Mouse (Mus musculus) E14TG2a.4 (cell line): ENCODE results near the gene Foxo3.
A peak's percentile ranks its signal among the peaks of the same experiment; 100 is the strongest.

Experiments
- H3K27me3 ChIP-seq: 2 replicates; pipeline ENCODE4 v1.6.1; 2014; ENCODE audit warnings: low read length, control low read depth; ENCODE audit not compliant: insufficient read depth
- H3K36me3 ChIP-seq: 2 replicates; pipeline ENCODE4 v1.6.1; 2014; ENCODE audit warnings: low read length, control low read depth; ENCODE audit not compliant: insufficient read depth
- H3K4me1 ChIP-seq: replicated peaks from 2 replicates; pipeline ENCODE4 v1.6.1; 2014; ENCODE audit warnings: low read depth, low read length, control low read depth
- H3K4me3 ChIP-seq: replicated peaks from 2 replicates; pipeline ENCODE4 v1.5.1; 2014; ENCODE audit warnings: mild to moderate bottlenecking, low read length
- H3K9me3 ChIP-seq: 2 replicates; pipeline ENCODE4 v1.6.1; 2014; ENCODE audit warnings: low read length, control low read depth
- CTCF ChIP-seq: conservative IDR thresholded peaks from 2 replicates; pipeline ENCODE4 v1.5.1; 2014; ENCODE audit warnings: low read length
- NANOG ChIP-seq: IDR thresholded peaks from 2 replicates; pipeline ENCODE4 v1.6.1; 2014; ENCODE audit warnings: borderline replicate concordance, low read length, mixed read lengths
- POU5F1 ChIP-seq: IDR thresholded peaks from 2 replicates; pipeline ENCODE4 v1.6.1; 2014; ENCODE audit warnings: low read length, borderline replicate concordance

Foxo3 gene

DNA sequence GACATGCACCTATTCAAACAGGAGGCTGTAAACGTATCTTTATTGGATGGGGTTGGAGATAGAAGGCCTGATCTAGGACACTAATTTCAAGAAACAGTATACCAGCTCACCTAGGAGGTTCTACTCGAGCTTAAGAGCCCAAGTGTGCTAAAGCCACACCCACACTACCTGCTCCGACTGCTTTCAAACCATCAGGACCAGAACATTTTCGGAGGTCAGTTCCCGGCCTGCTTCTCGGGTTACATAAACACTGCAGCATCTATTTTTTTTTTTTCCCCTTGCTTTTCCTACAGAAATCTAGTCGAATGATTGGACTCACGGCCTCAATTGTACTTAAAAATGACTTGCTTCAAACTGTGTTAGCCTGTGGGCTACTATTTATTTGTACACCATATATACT is 12.9 kb downstream of the Foxo3 start:
- H3K9me3 ChIP-seq, result 0 out of 2 replicates have a peak, but pooled peaks cover 4% of the 10 kb centered on the region
- no peak overlapping the region for H3K4me3 ChIP-seq
- H3K36me3 ChIP-seq, result peaks cover 55% of the 10 kb centered on the region
- H3K4me1 ChIP-seq, result peaks cover 63% of the 10 kb centered on the region
- H3K27me3 ChIP-seq, result no peaks in the 10 kb centered on the region
- TF ChIP-seq CTCF (no peak), NANOG (no peak), POU5F1 (no peak)

DNA sequence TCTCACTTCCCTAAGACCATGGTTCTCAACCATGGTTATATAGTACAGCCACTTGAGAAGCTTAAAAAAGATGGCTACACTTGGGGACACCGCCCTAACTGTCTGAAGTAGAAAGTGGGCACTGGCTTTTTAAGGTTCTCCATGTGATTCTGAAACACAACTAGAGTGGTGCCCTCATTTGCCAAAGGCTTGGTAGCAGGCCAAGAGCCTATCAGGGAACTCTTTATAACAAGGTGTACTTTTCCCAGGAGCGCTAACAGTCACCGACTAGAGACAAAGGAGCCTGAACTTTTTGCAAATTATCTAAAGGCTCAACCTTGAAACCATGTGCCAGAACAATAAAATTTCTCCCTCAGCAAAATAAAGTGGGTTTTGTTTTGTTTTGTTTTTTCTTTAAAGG is 14.5 kb downstream of the Foxo3 start:
- no peak for TF ChIP-seq CTCF
- TF ChIP-seq NANOG, result no peak
- TF ChIP-seq POU5F1, result no peak
- Histone ChIP-seq H3K36me3 (peaks cover 53% of the 10 kb centered on the region), H3K4me3 (no peak overlapping the region), H3K4me1 (peaks cover 64% of the 10 kb centered on the region), H3K9me3 (0 out of 2 replicates have a peak, but pooled peaks cover 4% of the 10 kb centered on the region), H3K27me3 (no peaks in the 10 kb centered on the region)

DNA sequence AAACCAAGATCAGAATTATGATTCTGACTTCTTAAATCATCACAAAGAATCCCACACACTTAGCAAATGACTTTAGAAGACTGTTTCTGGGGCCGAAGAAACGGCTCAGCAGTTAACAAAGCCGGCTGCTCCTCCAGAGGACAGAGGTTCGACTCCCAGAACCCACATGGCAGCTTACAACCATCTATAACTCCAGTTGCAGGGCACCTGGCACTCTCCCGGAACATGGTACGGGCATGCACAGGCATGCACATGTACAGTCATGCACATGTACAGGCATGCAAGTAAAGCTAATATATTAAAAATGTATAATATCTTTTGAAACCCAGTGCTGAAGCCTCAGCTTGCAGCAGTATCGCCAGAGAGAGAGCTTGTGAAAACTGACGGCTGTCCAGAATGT is 15.5 kb downstream of the Foxo3 start:
- TF ChIP-seq NANOG, result no peak
- TF ChIP-seq CTCF, result no peak
- no peak for TF ChIP-seq POU5F1
- H3K4me3 ChIP-seq, result no peak overlapping the region
- 0 out of 2 replicates have a peak, but pooled peaks cover 2% of the 10 kb centered on the region for H3K9me3 ChIP-seq
- H3K36me3 ChIP-seq, result peaks cover 52% of the 10 kb centered on the region
- no peaks in the 10 kb centered on the region for H3K27me3 ChIP-seq
- H3K4me1 ChIP-seq, result peaks cover 64% of the 10 kb centered on the region

DNA sequence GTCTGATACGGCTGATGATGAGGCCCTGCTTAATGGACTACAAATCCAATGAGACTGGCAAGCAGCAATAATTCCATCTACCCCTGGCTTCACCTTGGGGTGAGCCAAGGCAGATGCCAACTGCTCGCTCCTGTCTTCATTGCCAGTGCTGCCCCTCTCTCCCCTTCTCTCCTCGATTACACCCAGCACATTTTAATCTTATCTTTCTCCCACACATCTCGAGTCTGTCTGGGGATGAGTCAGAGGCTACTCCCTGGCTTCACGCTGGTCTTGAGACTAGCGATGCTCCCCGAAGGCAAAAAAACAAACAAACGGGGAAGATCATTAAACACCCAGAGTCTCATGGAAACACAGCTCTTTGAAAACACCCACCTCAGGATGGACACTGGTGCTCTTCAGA is 16.0 kb downstream of the Foxo3 start:
- H3K4me3 ChIP-seq, result no peak overlapping the region
- no peak for TF ChIP-seq NANOG
- TF ChIP-seq CTCF, result no peak
- no peak for TF ChIP-seq POU5F1
- H3K36me3 ChIP-seq, result peaks cover 50% of the 10 kb centered on the region
- no peaks in the 10 kb centered on the region for H3K27me3 ChIP-seq
- no peaks in the 10 kb centered on the region for H3K9me3 ChIP-seq
- H3K4me1 ChIP-seq, result peaks cover 67% of the 10 kb centered on the region

DNA sequence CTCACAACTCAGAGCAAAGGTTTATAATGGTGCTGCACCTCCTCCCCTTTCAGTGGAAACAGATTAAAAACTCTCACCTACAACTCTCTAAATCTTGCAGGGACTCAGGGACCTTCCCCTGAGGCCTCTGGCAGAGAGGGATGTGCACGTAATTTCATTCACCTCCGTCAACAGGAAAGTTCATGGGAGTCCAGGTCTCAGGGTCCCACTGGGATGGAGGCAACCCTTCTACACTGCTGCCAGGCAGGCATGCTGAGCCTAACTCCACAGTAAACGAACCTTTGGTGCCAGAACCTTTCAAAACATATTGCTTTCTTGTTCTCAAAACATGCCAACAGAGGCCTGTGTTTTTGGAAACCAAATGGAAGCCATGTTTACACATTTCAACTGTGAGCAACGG is 17.0 kb downstream of the Foxo3 start:
- H3K4me3 ChIP-seq, result no peak overlapping the region
- TF ChIP-seq CTCF (no peak), NANOG (no peak), POU5F1 (no peak)
- H3K4me1 ChIP-seq, result peaks cover 68% of the 10 kb centered on the region
- H3K27me3 ChIP-seq, result no peaks in the 10 kb centered on the region
- H3K9me3 ChIP-seq, result no peaks in the 10 kb centered on the region
- H3K36me3 ChIP-seq, result peaks cover 52% of the 10 kb centered on the region

DNA sequence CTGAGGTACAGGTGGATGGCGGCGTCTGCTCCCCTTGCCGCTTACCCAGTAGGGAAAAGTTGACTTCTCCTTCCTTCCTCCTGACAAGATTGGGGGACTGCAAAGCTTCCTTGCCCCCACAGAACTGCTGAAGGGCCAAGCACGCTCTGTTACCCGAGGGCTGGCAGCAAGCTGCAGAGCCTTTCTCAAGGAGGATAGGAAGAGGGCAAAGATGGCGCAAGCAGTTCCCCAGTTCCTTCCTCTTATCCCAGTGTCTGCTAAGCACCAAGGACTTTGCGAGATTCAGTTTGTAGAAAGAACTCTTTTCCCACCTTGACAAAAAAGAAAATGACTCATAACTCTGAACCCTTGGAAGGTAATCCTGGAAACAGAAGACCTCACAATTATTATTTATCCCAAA is 18.6 kb downstream of the Foxo3 start:
- H3K9me3 ChIP-seq, result no peaks in the 10 kb centered on the region
- H3K4me3 ChIP-seq, result no peak overlapping the region
- TF ChIP-seq NANOG (no peak), CTCF (no peak), POU5F1 (no peak)
- H3K4me1 ChIP-seq, result peaks cover 73% of the 10 kb centered on the region
- peaks cover 62% of the 10 kb centered on the region for H3K36me3 ChIP-seq
- H3K27me3 ChIP-seq, result no peaks in the 10 kb centered on the region

DNA sequence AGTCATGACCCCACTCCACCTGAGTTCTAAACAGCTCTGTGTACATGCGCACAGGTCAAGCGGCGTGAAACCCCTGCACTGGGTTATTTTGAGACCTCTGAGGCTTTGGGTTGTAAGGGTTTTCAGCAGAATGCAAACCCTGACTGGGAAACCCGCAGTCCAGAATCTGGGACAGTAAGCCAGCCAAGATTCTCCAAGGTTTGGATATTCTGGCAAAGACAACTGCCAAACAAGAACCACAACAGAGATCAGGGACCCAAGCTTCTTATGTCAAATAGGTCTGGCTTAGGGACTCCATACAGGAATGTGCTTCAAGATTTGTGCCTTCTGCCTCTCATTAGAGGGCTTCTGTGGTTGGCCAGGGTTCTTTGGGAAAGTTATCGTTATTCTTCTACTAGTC is 21.8 kb downstream of the Foxo3 start:
- peaks cover 73% of the 10 kb centered on the region for H3K4me1 ChIP-seq
- H3K27me3 ChIP-seq, result no peaks in the 10 kb centered on the region
- TF ChIP-seq NANOG (no peak), CTCF (no peak), POU5F1 (no peak)
- no peaks in the 10 kb centered on the region for H3K9me3 ChIP-seq
- 0 out of 2 replicates have a peak overlapping the region, but pooled peaks have one; percentile 5 for H3K4me3 ChIP-seq
- H3K36me3 ChIP-seq, result peaks cover 51% of the 10 kb centered on the region

DNA sequence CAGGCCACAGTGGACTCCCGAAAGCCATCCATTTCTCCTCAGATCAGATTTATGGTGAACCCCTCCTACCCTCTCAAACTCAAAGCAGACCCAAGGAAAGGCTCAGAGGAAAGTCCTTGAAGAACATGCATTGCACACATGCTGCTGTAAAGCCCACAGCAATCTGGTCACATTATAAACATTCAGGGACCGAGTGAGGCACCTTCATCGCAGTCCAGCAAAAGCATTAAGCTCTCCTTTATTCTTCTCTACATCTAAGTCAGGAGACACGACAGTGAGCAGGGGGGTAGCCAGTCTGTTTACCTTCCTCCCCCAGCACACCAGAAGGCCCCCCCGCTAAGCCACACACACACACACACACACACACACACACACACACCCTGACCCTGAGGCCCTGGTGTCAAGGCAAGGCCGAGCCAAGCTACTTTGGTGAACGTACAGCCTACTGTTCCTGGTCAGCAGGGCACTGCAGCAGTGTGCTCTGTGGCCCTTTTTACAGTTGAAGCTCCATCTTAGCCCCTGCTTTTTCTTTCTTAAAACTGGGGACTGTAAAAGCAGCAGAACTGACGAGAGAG is 24.7 kb downstream of the Foxo3 start:
- TF ChIP-seq POU5F1, result no peak
- TF ChIP-seq NANOG, result no peak
- TF ChIP-seq CTCF, result no peak
- H3K4me3 ChIP-seq, result peak overlapping the region; percentile 45; the same call in 1 of the 2 replicates

DNA sequence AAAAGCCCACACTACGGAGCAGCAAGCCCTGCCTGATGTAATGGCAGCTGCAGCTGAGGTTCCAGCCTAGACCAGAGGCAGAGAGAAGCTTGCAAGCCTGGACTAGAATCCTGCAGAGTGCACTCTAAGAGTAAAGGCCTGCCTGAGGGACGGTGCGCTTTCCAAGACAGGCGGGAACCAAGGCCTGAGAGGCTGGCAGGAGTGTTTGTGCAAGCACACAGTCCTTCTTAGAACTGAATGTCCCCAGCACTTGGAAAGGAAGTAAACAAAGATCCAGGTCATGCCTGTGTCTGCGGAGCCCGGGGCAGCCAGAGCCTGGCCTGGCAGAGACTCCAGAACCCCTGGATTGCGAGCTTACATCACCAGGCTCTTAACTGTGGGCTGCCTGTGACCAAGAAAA is 25.4 kb downstream of the Foxo3 start:
- no peak for TF ChIP-seq POU5F1
- TF ChIP-seq CTCF, result no peak
- TF ChIP-seq NANOG, result no peak
- no peaks in the 10 kb centered on the region for H3K27me3 ChIP-seq
- H3K4me1 ChIP-seq, result peaks cover 88% of the 10 kb centered on the region
- no peaks in the 10 kb centered on the region for H3K9me3 ChIP-seq
- peak overlapping the region; percentile 45; the same call in 1 of the 2 replicates for H3K4me3 ChIP-seq
- peaks cover 24% of the 10 kb centered on the region for H3K36me3 ChIP-seq

More for the DNA sequence above, 24.7 kb downstream of the Foxo3 start:
- peaks cover 29% of the 10 kb centered on the region for H3K36me3 ChIP-seq
- no peaks in the 10 kb centered on the region for H3K9me3 ChIP-seq
- no peaks in the 10 kb centered on the region for H3K27me3 ChIP-seq
- peaks cover 82% of the 10 kb centered on the region for H3K4me1 ChIP-seq
